Mouse (Mus musculus): ENCODE measurements around the gene Gif. TPM values are rescaled to one million over a fixed set of nuclear protein-coding genes. Genes with fewer than 3 reads are reported as not detected.

Gif gene
- polyA plus RNA-seq, 1 experiment from 2014 or later: not detected

- Histone ChIP-seq H3K4me3 (ENCODE audit: low read depth, low read length) (no peak overlapping the region), H3K4me2 (ENCODE audit: low read depth, low read length) (no peak overlapping the region), H3K9me3 (replicated peaks; ENCODE audit: control insufficient read depth, low read length) (no peaks in the 10 kb centered on the region), H3K27me3 (ENCODE audit: control insufficient read depth, insufficient read depth, low read depth, low read length) (no peaks in the 10 kb centered on the region), H3K9ac (ENCODE audit: low read depth, low read length) (no peak overlapping the region), H3K36me3 (ENCODE audit: control insufficient read depth, insufficient read depth) (no peaks in the 10 kb centered on the region), H3K27ac (ENCODE audit: low read length) (no peak overlapping the region), H3K4me1 (ENCODE audit: control insufficient read depth, low read depth, low read length) (no peaks in the 10 kb centered on the region)
- ATAC-seq (ENCODE audit: low read depth): no peak
- 74% methylated on average over 14 of the region's 14 CpGs for WGBS (ENCODE audit: insufficient replicate concordance)
Measured at GRCm38 (mm10) chr19:11785409-11786154, 38.2 kb downstream of the Gif start.

GRCm38 (mm10) chr19:11787826-11788225 is 40.5 kb downstream of the Gif start:
- WGBS (ENCODE audit: insufficient replicate concordance): 72% methylated on average over 6 of the region's 6 CpGs

GRCm38 (mm10) chr19:11788876-11789275 is 41.5 kb downstream of the Gif start:
- 70% methylated on average over 6 of the region's 6 CpGs for WGBS (ENCODE audit: insufficient replicate concordance)
- ATAC-seq (ENCODE audit: low read depth): no peak

More at GRCm38 (mm10) chr19:11787826-11788225, 40.5 kb downstream of the Gif start:
- H3K9me3 ChIP-seq (replicated peaks; ENCODE audit: control insufficient read depth, low read length): no peaks in the 10 kb centered on the region
- H3K4me3 ChIP-seq (ENCODE audit: low read depth, low read length): no peak overlapping the region
- no peak for ATAC-seq (ENCODE audit: low read depth)
- H3K9ac ChIP-seq (ENCODE audit: low read depth, low read length): no peak overlapping the region
- H3K4me1 ChIP-seq (ENCODE audit: control insufficient read depth, low read depth, low read length): no peaks in the 10 kb centered on the region
- H3K27me3 ChIP-seq (ENCODE audit: control insufficient read depth, insufficient read depth, low read depth, low read length): no peaks in the 10 kb centered on the region
- H3K4me2 ChIP-seq (ENCODE audit: low read depth, low read length): no peak overlapping the region
- no peak overlapping the region for H3K27ac ChIP-seq (ENCODE audit: low read length)
- no peaks in the 10 kb centered on the region for H3K36me3 ChIP-seq (ENCODE audit: control insufficient read depth, insufficient read depth)

GRCm38 (mm10) chr19:11791825-11792224 is 44.5 kb downstream of the Gif start:
- WGBS (ENCODE audit: insufficient replicate concordance): 36% methylated on average over 5 of the region's 5 CpGs
- Histone ChIP-seq H3K9me3 (replicated peaks; ENCODE audit: control insufficient read depth, low read length) (no peaks in the 10 kb centered on the region), H3K36me3 (ENCODE audit: control insufficient read depth, insufficient read depth) (no peaks in the 10 kb centered on the region), H3K4me2 (ENCODE audit: low read depth, low read length) (no peak overlapping the region), H3K4me3 (ENCODE audit: low read depth, low read length) (no peak overlapping the region), H3K4me1 (ENCODE audit: control insufficient read depth, low read depth, low read length) (no peaks in the 10 kb centered on the region), H3K9ac (ENCODE audit: low read depth, low read length) (no peak overlapping the region), H3K27ac (ENCODE audit: low read length) (no peak overlapping the region), H3K27me3 (ENCODE audit: control insufficient read depth, insufficient read depth, low read depth, low read length) (no peaks in the 10 kb centered on the region)
- ATAC-seq (ENCODE audit: low read depth): no peak

More at GRCm38 (mm10) chr19:11788876-11789275, 41.5 kb downstream of the Gif start:
- Histone ChIP-seq H3K36me3 (ENCODE audit: control insufficient read depth, insufficient read depth) (no peaks in the 10 kb centered on the region), H3K27ac (ENCODE audit: low read length) (no peak overlapping the region), H3K4me3 (ENCODE audit: low read depth, low read length) (no peak overlapping the region), H3K4me1 (ENCODE audit: control insufficient read depth, low read depth, low read length) (no peaks in the 10 kb centered on the region), H3K9me3 (replicated peaks; ENCODE audit: control insufficient read depth, low read length) (no peaks in the 10 kb centered on the region), H3K9ac (ENCODE audit: low read depth, low read length) (no peak overlapping the region), H3K27me3 (ENCODE audit: control insufficient read depth, insufficient read depth, low read depth, low read length) (no peaks in the 10 kb centered on the region), H3K4me2 (ENCODE audit: low read depth, low read length) (no peak overlapping the region)

GRCm38 (mm10) chr19:11793741-11794359 is 46.5 kb downstream of the Gif start:
- Histone ChIP-seq H3K36me3 (ENCODE audit: control insufficient read depth, insufficient read depth) (no peaks in the 10 kb centered on the region), H3K9ac (ENCODE audit: low read depth, low read length) (no peak overlapping the region), H3K4me1 (ENCODE audit: control insufficient read depth, low read depth, low read length) (no peaks in the 10 kb centered on the region), H3K27ac (ENCODE audit: low read length) (no peak overlapping the region), H3K9me3 (replicated peaks; ENCODE audit: control insufficient read depth, low read length) (no peaks in the 10 kb centered on the region), H3K4me2 (ENCODE audit: low read depth, low read length) (no peak overlapping the region), H3K4me3 (ENCODE audit: low read depth, low read length) (no peak overlapping the region), H3K27me3 (ENCODE audit: control insufficient read depth, insufficient read depth, low read depth, low read length) (no peaks in the 10 kb centered on the region)
- ATAC-seq (ENCODE audit: low read depth): no peak
- 45% methylated on average over 2 of the region's 2 CpGs for WGBS (ENCODE audit: insufficient replicate concordance)

GRCm38 (mm10) chr19:11794447-11794846 is 47.1 kb downstream of the Gif start:
- Histone ChIP-seq H3K27ac (ENCODE audit: low read length) (no peak overlapping the region), H3K27me3 (ENCODE audit: control insufficient read depth, insufficient read depth, low read depth, low read length) (no peaks in the 10 kb centered on the region), H3K4me2 (ENCODE audit: low read depth, low read length) (no peak overlapping the region), H3K36me3 (ENCODE audit: control insufficient read depth, insufficient read depth) (no peaks in the 10 kb centered on the region), H3K4me3 (ENCODE audit: low read depth, low read length) (no peak overlapping the region), H3K4me1 (ENCODE audit: control insufficient read depth, low read depth, low read length) (no peaks in the 10 kb centered on the region), H3K9me3 (replicated peaks; ENCODE audit: control insufficient read depth, low read length) (no peaks in the 10 kb centered on the region), H3K9ac (ENCODE audit: low read depth, low read length) (no peak overlapping the region)
- ATAC-seq (ENCODE audit: low read depth): no peak
- 57% methylated on average over 6 of the region's 6 CpGs for WGBS (ENCODE audit: insufficient replicate concordance)

- Histone ChIP-seq H3K9me3 (replicated peaks; ENCODE audit: control insufficient read depth, low read length) (no peaks in the 10 kb centered on the region), H3K9ac (ENCODE audit: low read depth, low read length) (no peak overlapping the region), H3K4me1 (ENCODE audit: control insufficient read depth, low read depth, low read length) (no peaks in the 10 kb centered on the region), H3K4me3 (ENCODE audit: low read depth, low read length) (no peak overlapping the region), H3K4me2 (ENCODE audit: low read depth, low read length) (no peak overlapping the region), H3K27me3 (ENCODE audit: control insufficient read depth, insufficient read depth, low read depth, low read length) (no peaks in the 10 kb centered on the region), H3K36me3 (ENCODE audit: control insufficient read depth, insufficient read depth) (no peaks in the 10 kb centered on the region), H3K27ac (ENCODE audit: low read length) (no peak overlapping the region)
- WGBS (ENCODE audit: insufficient replicate concordance): 65% methylated on average over 8 of the region's 8 CpGs
- no peak for ATAC-seq (ENCODE audit: low read depth)
Measured at GRCm38 (mm10) chr19:11800531-11801315, 53.4 kb downstream of the Gif start.

GRCm38 (mm10) chr19:11804423-11804822 is 57.1 kb downstream of the Gif start:
- H3K4me2 ChIP-seq (ENCODE audit: low read depth, low read length): no peak overlapping the region
- H3K9me3 ChIP-seq (replicated peaks; ENCODE audit: control insufficient read depth, low read length): no peaks in the 10 kb centered on the region
- H3K9ac ChIP-seq (ENCODE audit: low read depth, low read length): no peak overlapping the region
- H3K4me3 ChIP-seq (ENCODE audit: low read depth, low read length): no peak overlapping the region
- ATAC-seq (ENCODE audit: low read depth): no peak
- no peaks in the 10 kb centered on the region for H3K27me3 ChIP-seq (ENCODE audit: control insufficient read depth, insufficient read depth, low read depth, low read length)
- 9% methylated on average over 1 of the region's 1 CpGs for WGBS (ENCODE audit: insufficient replicate concordance)
- H3K27ac ChIP-seq (ENCODE audit: low read length): no peak overlapping the region
- H3K4me1 ChIP-seq (ENCODE audit: control insufficient read depth, low read depth, low read length): no peaks in the 10 kb centered on the region
- H3K36me3 ChIP-seq (ENCODE audit: control insufficient read depth, insufficient read depth): no peaks in the 10 kb centered on the region

- no peaks in the 10 kb centered on the region for H3K36me3 ChIP-seq (ENCODE audit: control insufficient read depth, insufficient read depth)
- H3K9ac ChIP-seq (ENCODE audit: low read depth, low read length): no peak overlapping the region
- no peak overlapping the region for H3K4me3 ChIP-seq (ENCODE audit: low read depth, low read length)
- no peaks in the 10 kb centered on the region for H3K9me3 ChIP-seq (replicated peaks; ENCODE audit: control insufficient read depth, low read length)
- ATAC-seq (ENCODE audit: low read depth): no peak
- no peak overlapping the region for H3K27ac ChIP-seq (ENCODE audit: low read length)
- H3K4me2 ChIP-seq (ENCODE audit: low read depth, low read length): no peak overlapping the region
- no peaks in the 10 kb centered on the region for H3K4me1 ChIP-seq (ENCODE audit: control insufficient read depth, low read depth, low read length)
- WGBS (ENCODE audit: insufficient replicate concordance): 13% methylated on average over 2 of the region's 2 CpGs
- H3K27me3 ChIP-seq (ENCODE audit: control insufficient read depth, insufficient read depth, low read depth, low read length): no peaks in the 10 kb centered on the region
Measured at GRCm38 (mm10) chr19:11807251-11807650, 59.9 kb downstream of the Gif start.

All from liver, embryonic 16.5 days (tissue).